ENCODE assay signal across 20 mouse cellular contexts in genomic region chr1:59570767-59571166, GRCm38 (mm10). TPM values are rescaled to one million over a fixed set of nuclear protein-coding genes. Genes with fewer than 3 reads are reported as not detected.
A peak's percentile ranks its signal among the peaks of the same experiment; 100 is the strongest.
DNase-seq lines count a peak whose midpoint lies in the region; TF ChIP-seq lines count a peak whose summit lies in the region.
"Had no signal": no experiment of that assay in that cellular context is flagged by ENCODE, and none has a peak within 500 bp of the region (broad histone marks: within the 10 kb centered on the region; RNA-seq: fewer than 3 reads in every experiment).

No protein-coding gene starts in this region.

- no peaks in the 10 kb centered on the region for H3K79me2 ChIP-seq in MEL (ENCODE audit: control insufficient read depth, insufficient read depth, low read length, poor library complexity)

- H3K4me3 ChIP-seq in ES-E14 (ENCODE audit: insufficient read depth in 1 of 2, low read depth in 1 of 2, low read length in 2 of 2, poor library complexity in 1 of 2, severe bottlenecking in 1 of 2) (no peak overlapping the region), MEL (ENCODE audit: control insufficient read depth in 1 of 2, insufficient read depth in 1 of 2, low read depth in 2 of 2, low read length in 2 of 2) (no peak overlapping the region)
- H3K4me3 ChIP-seq in heart, embryonic 10.5 days: no peak overlapping the region
- H3K4me3 ChIP-seq: embryonic facial prominence, embryonic 13.5 days; embryonic facial prominence, embryonic 15.5 days; erythroblast, embryonic 14.5 days; forebrain, embryonic 10.5 days; forebrain, embryonic 12.5 days had no signal

- H3K4me1 ChIP-seq in ES-E14 (ENCODE audit: control insufficient read depth in 2 of 2, insufficient read depth in 2 of 2, low read length in 2 of 2, poor library complexity in 1 of 2): peaks cover 2 to 3% of the 10 kb centered on the region in 2 experiments; a peak in 1 of 4 replicates
- H3K4me1 ChIP-seq in MEL (ENCODE audit: control insufficient read depth in 1 of 2, insufficient read depth in 2 of 2, low read length in 2 of 2): peaks cover 0 to 3% of the 10 kb centered on the region in 2 experiments; a peak in 1 of 4 replicates
- H3K4me1 ChIP-seq in heart, embryonic 10.5 days: peaks cover 8% of the 10 kb centered on the region; the same call in 1 of the 2 replicates

- in situ Hi-C loops in ES-E14 (cut with MboI; ENCODE audit: low sequenced_read_pairs in 2 of 2, unreplicated experiment in 2 of 2): no loop called here

- H3K27me3 ChIP-seq in MEL (ENCODE audit: control insufficient read depth in 1 of 2, insufficient read depth in 2 of 2, low read length in 2 of 2): peaks cover 8% of the 10 kb centered on the region in 2 experiments; a peak in 3 of 4 replicates
- H3K27me3 ChIP-seq in heart, embryonic 10.5 days (ENCODE audit: insufficient read depth, poor library complexity, severe bottlenecking): peaks cover 21% of the 10 kb centered on the region
- H3K27me3 ChIP-seq: CH12.LX; embryonic facial prominence, embryonic 13.5 days; embryonic facial prominence, embryonic 15.5 days; forebrain, embryonic 12.5 days had no signal

- H3K36me3 ChIP-seq in ES-E14 (ENCODE audit: control insufficient read depth, insufficient read depth, low read length, poor library complexity, severe bottlenecking) (no peaks in the 10 kb centered on the region), MEL (ENCODE audit: control insufficient read depth in 1 of 2, insufficient read depth in 2 of 2, low read length in 2 of 2) (no peaks in the 10 kb centered on the region; a peak in 1 of 4 replicates)
- no peaks in the 10 kb centered on the region for H3K36me3 ChIP-seq in heart, embryonic 10.5 days
- H3K36me3 ChIP-seq: embryonic facial prominence, embryonic 13.5 days; embryonic facial prominence, embryonic 15.5 days; forebrain, embryonic 10.5 days; forebrain, embryonic 12.5 days had no signal

- TF ChIP-seq POLR2A in MEL (IDR thresholded peaks at IDR 0.05; ENCODE audit: control insufficient read depth in 1 of 2, insufficient read depth in 1 of 2, low read depth in 1 of 2, low read length in 2 of 2, poor library complexity in 1 of 2): no peak

- H3K27ac ChIP-seq in ES-E14 (ENCODE audit: insufficient read depth, low read depth, low read length, poor library complexity, severe bottlenecking) (no peak overlapping the region), MEL (ENCODE audit: control insufficient read depth, low read depth, low read length) (no peak overlapping the region)
- H3K27ac ChIP-seq in heart, embryonic 10.5 days: no peak overlapping the region
- H3K27ac ChIP-seq: embryonic facial prominence, embryonic 13.5 days; embryonic facial prominence, embryonic 15.5 days; forebrain, embryonic 10.5 days; forebrain, embryonic 12.5 days had no signal

- no peak; a peak in 1 of 4 replicates for TF ChIP-seq EP300 in MEL (IDR thresholded peaks at IDR 0.05; ENCODE audit: low read depth in 1 of 2, low read length in 2 of 2)

- no peak for DNase-seq in ES-E14 (ENCODE audit: low read depth, low spot score)
- DNase-seq in MEL (ENCODE audit: low read depth, low spot score): no peak
- DNase-seq in cerebellum, adult 9-10 months: no peak
- DNase-seq in lung, postnatal 25 days (ENCODE audit: low spot score): no peak
- no peak for DNase-seq in heart, embryonic 10.5 days (ENCODE audit: low spot score)
- DNase-seq: adrenal gland, adult 2 months; adrenal gland, postnatal 25 days; B cell, adult 2 months; cerebellum, adult 11-12 months; cerebellum, adult 2 months; cerebellum, adult 9-11 months; cerebellum, postnatal 14 days; cerebellum, postnatal 36 days; embryo, embryonic 11 days had no signal

- H3K9ac ChIP-seq in ES-E14 (ENCODE audit: insufficient read depth, low read depth, low read length, poor library complexity, severe bottlenecking) (no peak overlapping the region), MEL (ENCODE audit: control insufficient read depth, low read depth, low read length, poor library complexity, severe bottlenecking) (no peak overlapping the region)
- H3K9ac ChIP-seq: embryonic facial prominence, embryonic 13.5 days; embryonic facial prominence, embryonic 15.5 days; forebrain, embryonic 12.5 days had no signal

- H3K9me3 ChIP-seq in ES-E14 (ENCODE audit: control insufficient read depth, insufficient read depth, low read depth, low read length) (no peaks in the 10 kb centered on the region), MEL (replicated peaks; ENCODE audit: insufficient read depth, low read length) (no peaks in the 10 kb centered on the region)
- H3K9me3 ChIP-seq in heart, embryonic 10.5 days: no peaks in the 10 kb centered on the region
- H3K9me3 ChIP-seq: embryonic facial prominence, embryonic 13.5 days; embryonic facial prominence, embryonic 15.5 days; forebrain, embryonic 10.5 days; forebrain, embryonic 12.5 days had no signal

- no peak for TF ChIP-seq RAD21 in MEL (IDR thresholded peaks at IDR 0.05; ENCODE audit: low read depth, low read length)

- TF ChIP-seq CTCF in MEL (IDR thresholded peaks at IDR 0.05 in 2 of 3, conservative IDR thresholded peaks at IDR 0.05 in 1 of 3; ENCODE audit: control insufficient read depth in 1 of 3, insufficient read depth in 1 of 3, low read depth in 2 of 3, low read length in 3 of 3, poor library complexity in 1 of 3, severe bottlenecking in 1 of 3): no peak

- 72% methylated on average over 4 of the region's 4 CpGs for WGBS in heart, embryonic 10.5 days

TF ChIP-seq in ES-E14, 5 proteins besides CTCF, POLR2A, EP300 and RAD21:
- TF ChIP-seq MAFK (IDR thresholded peaks at IDR 0.05; ENCODE audit: insufficient read depth, low read depth, low read length): no peak
- TF ChIP-seq ZC3H11A (IDR thresholded peaks at IDR 0.05; ENCODE audit: borderline replicate concordance, low read depth, low read length): no peak
- TF ChIP-seq CHD2 (IDR thresholded peaks at IDR 0.05; ENCODE audit: low read depth, low read length): no peak
- TF ChIP-seq HCFC1 (IDR thresholded peaks at IDR 0.05; ENCODE audit: borderline replicate concordance, insufficient read depth, low read length): no peak
- peak; percentile 77 for TF ChIP-seq ZNF384 (IDR thresholded peaks at IDR 0.05; ENCODE audit: low read depth, low read length)

TF ChIP-seq in MEL, 35 proteins besides CTCF, POLR2A, EP300 and RAD21:
- TF ChIP-seq CHD1 (IDR thresholded peaks at IDR 0.05; ENCODE audit: low read depth, low read length) (no peak), ZNF384 (IDR thresholded peaks at IDR 0.05; ENCODE audit: low read depth, low read length) (peak; percentile 72)

RNA-seq across cellular contexts. Expression of gene Gm973, which starts 54.7 kb away (rescaled TPM):
- total RNA-seq in ES-E14 (2012; rRNA removed): 4.0 and 5.8 TPM in 2 replicates
- total RNA-seq in MEL (2012; rRNA removed): 0.23 TPM in 1 of 2 replicates, not detected in the other
- not detected for polyA plus RNA-seq in MEL (2012; ENCODE audit: insufficient read depth in 1 of 2, insufficient read length in 2 of 2, low read depth in 1 of 2, low replicate concordance in 2 of 2, missing spikeins in 1 of 2)
- 0.16 TPM in 1 of 2 replicates, not detected in the other for polyA plus RNA-seq in heart, embryonic 10.5 days (2016; fragmentation: Nextera tagmentation; extraction: Ambion mirVana)
- polyA plus RNA-seq: erythroblast, embryonic 14.5 days had no signal
